Mouse (Mus musculus) heart, adult 11 months (tissue): ENCODE data around the gene Cenpp.

ENCODE experiments used
- DNase-seq: peaks from one replicate; pipeline ENCODE4 v3.0.0; 2022

Gene Cenpp

DNA sequence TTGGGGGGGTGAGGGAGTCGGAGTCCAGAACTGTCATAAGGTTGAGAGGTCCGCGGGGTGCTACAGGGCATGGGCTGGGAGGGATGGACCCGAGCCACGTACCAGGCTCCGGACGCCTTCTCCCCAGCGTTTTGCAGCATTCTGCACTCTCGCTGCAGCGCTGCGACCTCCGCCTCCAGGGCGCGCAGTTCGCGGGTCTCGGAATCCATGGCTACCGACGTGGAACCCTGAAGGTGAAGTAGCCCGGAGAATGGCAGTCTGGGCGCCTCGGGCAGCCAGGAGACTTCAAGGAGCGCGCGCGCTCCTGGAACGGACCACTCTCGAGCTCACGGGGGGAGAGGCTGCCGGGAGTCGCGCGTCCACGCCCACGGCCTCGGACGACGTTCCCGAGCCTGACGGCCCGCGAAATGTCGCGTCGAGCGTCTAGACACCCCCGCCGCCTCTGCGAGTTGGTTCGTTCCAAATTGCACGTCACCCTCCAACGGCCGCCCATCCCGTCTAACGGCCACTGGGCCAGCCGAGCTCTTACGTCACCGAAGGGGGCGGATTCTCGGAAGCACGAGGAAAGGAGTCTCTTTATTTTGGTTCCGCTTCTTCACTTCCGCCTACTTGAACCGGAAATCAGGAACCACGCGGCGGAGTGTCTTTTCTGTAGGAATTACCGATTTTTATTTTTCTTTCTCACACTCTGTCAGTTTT, at the start of gene Cenpp, which contains the start of gene Nol8:
Gene Cenpp, minus strand, starts transcription at position 305 of the 699 bp plus-strand sequence.
Gene Nol8, plus strand, starts transcription at position 598 of the 699 bp plus-strand sequence.
- DNase-seq, result peak; percentile 100

DNA sequence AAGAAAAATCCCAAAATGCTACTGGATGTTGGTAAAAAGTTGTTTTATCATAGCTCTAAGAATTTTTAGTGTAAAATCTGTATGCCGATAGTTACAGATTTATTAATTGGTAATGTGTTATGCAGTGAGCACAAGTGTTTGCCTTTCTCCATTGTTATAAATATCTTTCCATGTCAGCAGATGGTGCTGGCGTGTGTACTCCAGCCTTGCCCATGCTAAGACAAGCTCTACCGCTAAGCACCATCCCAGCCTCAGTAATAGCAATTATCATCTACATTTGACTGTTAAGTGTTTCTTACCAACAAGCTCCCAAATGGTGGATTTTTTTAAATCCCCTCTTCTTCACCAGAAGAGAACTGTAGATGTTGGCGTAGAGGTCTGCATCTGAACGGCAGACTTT, 38.5 kb upstream of the Cenpp start:
- DNase-seq, result no peak

DNA sequence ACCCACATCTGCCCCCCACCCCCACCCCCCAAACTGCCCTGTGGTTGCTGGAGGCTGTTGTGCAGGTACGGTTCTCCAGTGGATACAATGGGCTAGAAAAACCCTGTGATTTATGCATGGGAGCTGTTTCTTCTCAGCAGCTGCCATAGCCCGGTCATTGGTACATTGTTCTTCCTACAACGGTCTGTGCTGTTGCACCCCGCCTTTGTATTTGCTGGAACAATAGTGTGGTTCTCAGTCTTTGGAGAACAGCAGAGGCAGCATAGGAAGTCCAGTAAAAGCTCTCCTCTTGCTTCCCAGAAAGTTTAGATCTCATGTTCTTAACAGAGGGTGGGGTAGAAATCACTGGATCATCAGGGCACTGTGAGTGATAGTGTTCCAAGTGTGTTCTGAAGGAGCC, 31.7 kb upstream of the Cenpp start:
- DNase-seq, result peak; percentile 79

DNA sequence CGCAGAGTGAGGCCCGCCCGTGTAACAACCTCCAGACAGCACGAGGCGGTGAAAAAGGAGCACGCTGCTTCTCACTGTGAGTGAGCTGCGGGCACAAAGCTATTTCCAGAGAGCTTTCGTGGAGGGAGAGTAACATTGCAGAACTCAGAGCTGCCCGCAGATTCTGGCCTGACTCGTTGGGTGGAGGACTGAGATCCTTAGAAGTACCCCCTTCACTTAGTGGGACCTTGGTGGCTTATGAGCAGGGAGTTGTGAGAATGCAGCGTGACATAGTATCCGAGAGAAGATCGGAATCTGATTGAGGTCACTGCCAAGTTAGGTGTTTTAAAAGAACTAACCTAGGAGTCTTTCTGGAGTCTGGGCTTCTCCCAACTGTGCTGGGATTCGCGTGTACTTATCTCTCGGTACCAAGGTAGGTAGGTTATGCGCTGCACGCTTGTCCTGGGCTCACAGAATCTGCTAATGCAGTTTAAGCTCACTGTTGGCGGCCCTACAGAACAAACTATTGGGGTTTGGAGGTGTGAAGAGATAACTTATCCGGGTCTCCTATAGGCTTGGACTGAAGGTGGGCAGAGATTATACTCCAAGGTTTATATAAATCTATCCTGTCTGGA, 29.8 kb upstream of the Cenpp start:
- peak; percentile 42 for DNase-seq

DNA sequence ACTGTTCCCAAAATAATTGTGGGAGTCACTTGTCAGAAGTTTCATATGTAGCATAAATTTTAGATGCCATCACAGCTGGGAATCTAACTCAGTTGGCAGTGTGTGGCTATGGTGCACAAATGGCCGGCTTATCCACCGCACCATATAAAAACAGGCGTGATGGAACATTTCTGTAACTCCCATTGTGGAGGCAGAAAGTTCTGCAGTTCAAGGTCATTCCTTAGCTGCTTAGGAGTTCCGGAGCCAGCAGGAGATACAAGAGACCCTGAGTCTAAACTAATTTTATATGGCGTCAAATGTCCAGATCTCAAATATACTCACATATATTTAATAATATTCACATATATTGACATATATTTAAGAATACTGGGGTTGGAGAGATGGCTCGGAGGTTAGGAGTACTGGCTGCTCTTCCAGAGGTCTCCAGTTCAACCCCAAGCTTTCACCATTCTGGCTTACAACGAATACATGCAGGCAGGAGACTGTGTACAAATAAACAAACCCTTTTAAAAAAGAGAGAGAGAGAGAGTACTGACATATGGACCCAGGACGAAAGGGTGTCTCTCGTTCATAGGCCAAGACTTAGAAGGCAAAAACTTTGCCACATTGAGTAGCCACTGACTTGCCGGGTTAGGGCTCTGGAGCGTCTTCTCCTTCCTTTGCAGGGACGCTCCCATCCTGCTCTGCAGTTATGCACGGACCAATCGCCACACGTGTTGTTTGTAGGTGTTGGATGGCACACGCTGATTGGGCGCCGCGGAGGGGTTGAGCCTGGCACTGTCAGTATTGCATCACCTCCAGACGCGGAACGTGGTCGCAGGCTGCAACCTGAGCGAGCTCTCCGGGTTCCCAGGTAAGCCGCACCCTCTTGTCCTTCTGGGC, 29.0 kb upstream of the Cenpp start, which contains the start of gene Iars:
Gene Iars, plus strand, starts transcription at position 750 of the 882 bp plus-strand sequence.
- peak; percentile 100 for DNase-seq

DNA sequence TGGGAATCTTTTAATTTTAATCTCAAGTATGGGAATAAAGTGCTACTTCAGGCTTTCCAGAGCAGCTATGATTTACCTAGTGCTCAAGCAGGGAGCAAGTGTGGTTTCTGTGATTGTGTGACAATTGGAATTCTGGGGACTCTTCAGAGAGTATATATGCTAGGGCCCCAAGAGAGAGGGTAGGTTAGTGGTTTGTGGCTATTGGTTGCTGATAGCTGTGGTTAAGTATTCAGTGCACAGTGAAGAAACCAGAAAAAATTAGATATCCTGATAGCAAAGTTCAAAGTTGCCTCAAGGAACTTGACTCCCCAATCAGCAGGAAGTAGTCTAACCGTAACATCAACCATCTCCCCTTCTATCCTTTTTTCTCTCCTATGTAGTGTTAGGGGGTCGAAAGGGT, 25.2 kb upstream of the Cenpp start:
- DNase-seq, result peak; percentile 35

DNA sequence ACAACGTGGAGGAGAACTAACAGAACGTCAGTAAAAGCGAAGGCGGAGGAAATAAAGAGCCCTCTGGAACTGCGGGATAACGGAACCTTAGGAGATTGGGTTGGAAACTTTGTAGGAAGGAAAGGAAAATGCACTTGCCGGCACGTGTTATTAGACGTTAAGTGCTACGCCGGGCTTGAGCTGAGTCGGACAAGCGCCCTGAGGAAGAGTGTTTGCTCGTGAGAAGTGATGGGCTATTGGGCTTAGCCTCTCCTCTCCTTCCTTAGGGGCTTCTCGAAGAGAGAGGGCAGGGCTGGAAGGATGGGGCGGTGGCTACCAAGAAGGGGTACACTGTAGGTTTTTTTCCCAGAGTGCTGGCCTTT, 576 bp upstream of the Cenpp start:
- no peak for DNase-seq

DNA sequence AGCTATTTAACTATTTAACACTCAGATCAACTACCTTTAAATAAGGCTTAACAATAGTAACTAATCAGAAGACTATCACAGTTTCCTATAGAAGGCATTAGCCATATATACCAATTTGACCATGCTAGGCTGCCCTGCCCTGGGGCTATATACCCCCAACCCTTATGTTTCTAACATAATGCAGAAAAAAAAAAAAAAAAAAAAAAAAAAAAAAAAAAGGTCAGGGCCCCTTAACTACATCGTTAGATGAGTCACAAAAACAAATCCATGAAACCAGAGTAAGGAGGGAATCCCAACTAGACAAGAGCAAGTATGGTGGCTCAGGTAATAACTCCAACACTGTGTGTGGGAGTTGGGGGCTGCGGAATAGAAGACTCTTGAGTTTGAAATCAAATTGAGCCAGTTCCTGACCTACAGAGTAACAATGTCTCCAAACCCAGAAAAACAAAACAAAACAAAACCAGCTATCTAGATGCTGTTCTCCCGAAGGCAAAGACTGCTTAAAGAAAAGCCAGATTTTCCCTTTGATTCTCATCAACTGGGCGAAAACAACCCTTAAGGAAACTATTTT, 719 bp downstream of the Cenpp start:
- DNase-seq, result no peak

DNA sequence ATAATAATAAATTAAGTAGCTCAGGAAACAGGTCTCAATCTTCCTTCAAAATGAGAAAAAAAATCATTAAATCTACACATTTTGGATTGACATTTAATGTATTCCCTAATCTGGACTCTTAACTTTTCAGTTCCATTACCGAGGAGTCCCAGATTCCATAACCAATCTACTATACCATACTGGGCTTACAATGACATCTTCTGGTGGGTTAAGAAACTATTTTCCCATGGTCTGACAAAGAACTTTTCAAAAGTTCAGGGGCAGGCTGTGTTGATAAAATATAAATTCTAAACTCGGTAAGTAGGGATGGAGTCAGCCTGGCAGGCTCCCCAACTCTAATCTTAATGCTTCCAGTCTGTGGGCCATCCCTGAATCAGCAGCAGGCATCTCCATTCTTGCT, 1.4 kb downstream of the Cenpp start:
- DNase-seq, result no peak

DNA sequence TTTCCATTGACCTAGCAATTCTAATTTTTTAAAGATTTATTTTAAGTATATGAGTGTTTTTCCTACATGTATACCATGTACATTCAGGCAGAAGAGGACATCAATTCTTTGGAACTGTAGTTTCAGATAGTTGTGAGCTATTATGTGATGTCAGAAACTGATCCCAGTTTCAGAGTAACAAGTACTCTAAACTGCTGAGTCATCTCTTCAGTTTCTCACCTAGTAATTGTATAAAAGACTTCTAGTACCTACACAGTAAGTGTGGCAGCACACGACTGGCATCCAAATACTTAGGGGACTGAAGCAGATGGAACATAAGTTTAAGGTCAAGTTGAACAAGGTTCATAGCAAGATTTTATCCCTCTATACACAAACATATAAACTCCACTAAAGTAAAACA, 6.6 kb downstream of the Cenpp start:
- no peak for DNase-seq

DNA sequence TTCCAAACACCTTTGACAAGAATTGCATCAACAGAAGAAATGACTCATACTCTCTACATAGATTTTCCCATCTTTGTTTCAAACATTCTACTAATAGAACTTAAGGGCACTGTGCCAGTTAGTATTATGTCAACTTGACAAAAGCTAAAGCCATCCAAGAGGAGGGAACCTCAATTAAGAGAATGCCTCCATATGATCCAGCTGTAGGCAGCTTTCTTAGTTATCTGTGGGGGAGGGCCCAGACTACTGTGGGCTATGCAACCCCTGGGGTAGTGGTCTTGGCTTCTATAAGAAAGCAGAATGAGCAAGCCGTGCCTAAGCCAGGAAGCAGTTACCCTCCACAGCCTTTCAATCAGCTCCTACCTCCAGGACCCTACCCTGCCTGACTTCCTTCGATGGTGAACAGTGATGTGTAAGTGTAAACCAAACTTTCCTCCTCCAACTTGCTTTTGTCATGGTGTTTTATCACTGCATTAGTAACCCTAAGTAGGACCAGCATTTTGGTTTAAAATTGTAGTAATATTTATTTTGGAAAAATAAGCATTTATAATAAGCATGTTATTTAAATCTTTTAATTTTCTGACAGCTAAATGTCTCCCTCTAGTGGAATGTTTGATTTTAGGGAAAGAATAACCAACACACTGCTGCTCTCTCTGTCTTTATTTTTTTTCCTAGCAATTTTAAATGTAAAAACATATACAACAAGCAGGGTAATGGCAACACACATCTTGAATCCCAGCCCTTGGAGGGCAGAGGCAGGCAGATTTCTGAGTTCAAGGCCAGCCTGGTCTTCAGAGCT, 7.7 kb downstream of the Cenpp start:
- DNase-seq, result peak; percentile 92

DNA sequence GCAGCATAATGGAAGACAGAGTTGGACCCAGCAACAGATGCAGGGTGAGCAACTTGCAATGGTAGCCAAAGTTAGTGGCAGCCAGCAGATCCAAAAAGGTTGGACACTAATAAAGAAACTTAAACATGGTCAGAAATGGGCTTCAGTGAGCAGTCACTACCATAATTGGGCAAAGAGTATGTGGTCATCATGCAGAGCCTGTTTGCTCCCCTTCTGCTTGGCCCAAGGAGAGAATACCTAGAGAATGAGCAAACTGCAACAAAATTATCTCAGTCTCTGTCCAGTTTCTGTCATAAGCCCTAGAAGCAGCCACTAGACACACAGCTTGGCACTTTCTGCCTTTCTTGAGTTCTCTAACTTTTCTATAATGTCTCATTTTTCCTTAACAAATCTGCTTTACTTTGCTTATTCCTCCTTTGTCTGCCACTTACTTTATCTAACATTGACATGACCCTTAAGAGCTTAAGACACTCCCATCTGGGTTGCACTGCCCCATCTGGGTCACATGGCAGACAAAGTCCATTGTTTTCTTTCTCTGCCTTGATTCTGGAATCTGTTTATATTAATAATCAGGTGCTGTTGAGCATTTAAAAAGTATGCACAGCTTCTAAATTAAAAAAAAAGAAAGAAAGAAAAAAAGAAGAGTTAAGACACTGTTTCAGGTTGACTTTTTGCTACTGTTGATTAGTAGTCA, 8.8 kb downstream of the Cenpp start:
- no peak for DNase-seq

DNA sequence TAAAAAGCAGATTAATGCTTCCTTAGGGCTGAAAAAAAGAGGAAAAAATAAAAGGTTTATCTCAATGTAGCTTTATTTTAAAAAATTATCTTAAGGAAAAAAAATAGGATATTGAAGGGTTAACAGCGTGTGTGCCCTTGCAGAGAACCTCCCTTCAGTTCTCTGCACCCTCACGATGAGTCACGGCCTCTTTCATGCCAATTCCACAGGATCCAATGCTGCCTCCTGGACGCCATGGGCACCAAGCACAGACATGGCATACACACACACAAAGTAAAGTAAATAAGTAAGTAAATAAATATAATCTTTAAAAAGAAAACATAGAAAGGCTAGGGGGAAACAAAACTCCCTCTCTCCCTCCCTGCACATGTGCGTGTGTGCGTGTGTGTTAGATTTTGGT, 9.9 kb downstream of the Cenpp start:
- DNase-seq, result no peak

DNA sequence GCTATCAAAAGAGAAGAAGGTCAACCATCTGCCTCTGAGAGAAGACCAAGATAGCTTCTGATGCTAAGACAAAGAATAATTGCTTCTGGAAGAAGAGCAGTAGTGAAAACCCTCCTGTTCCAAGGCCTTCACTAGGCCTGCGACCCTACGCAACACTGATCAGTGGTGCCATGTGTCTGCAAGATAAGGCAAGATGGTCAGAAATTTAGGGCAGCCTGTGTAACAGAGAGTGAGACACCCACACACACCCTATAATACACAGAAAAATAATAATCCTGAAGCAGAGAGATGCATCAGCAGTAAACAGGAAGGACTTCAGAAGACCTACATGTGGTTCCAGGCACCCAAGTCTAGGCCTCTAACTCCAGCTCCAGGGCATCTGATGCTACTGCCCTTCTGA, 12.6 kb downstream of the Cenpp start:
- no peak for DNase-seq

DNA sequence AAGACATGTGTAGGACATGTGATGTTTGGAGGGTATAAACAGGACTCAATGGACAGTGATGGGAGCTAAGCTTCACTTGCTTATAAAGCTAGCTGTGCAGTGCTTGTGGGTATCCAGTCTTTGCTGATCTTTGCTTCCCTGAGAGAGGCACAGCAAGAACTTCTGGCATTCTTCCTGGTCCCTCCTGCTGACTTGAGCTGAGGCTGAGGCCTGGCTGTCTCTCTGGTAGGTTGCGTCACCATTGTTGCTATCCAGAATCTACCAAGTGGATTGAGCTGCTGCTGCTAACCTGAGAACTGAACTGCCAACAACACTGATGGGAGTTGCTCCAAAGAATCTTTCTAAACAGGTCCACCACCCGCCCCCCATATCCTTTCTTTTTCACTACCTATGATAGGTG, 23.5 kb downstream of the Cenpp start:
- peak; percentile 95 for DNase-seq

DNA sequence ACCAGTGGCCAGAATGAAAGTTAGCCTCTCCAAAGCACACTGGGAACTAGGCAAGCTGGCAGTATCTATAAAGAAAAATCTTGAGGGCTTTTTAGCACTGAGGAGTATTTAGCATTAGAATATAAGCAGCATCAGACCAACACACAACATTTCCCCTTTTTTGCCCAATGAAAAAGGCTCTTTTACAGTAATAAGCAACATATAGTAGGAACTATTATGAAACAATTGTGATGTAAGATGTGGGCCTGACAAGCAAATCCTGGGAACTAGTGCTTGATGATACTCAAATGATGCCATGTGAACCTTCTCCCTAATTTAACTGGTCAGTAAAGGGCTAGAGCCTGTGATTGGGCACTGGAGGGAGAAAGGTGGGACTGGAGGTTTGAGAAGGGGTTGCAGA, 24.4 kb downstream of the Cenpp start:
- no peak for DNase-seq

DNA sequence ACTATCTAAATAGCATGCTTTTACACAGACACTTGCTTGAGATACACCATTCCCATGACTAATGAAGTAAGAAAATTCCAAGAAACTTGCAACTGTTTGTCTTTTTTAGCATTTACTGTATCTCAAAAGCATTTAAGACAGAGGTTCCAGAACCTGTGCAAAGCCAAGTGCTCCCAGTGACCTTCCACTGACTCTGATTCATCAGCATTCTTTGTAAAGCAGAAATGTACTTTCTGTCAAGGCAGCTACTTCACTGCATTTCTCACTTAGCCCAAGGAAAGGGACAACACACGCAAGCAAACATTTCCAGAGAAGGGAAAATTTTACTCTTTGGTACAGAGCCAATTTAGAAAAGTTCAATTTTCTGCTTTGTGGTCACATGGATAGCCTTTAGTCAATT, 29.4 kb downstream of the Cenpp start:
- DNase-seq, result no peak

DNA sequence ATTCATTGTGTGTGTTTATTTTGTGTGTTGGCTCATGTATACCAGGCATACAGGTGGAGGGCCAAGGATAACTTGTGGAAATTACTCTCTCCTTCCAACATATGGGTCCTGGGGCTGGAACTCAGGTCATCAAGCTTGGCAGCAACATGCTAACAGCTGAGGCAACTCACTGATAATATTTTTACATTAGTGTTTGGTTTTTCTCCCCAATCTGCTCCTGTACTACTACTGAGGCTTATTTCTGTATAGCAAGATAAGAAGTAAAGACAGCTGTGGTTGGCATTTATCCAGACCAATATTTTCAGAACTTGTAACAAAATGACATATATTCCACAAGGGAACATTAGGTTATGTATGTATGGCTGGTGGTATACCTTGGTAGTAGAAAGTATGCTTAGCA, 34.2 kb downstream of the Cenpp start:
- no peak for DNase-seq

DNA sequence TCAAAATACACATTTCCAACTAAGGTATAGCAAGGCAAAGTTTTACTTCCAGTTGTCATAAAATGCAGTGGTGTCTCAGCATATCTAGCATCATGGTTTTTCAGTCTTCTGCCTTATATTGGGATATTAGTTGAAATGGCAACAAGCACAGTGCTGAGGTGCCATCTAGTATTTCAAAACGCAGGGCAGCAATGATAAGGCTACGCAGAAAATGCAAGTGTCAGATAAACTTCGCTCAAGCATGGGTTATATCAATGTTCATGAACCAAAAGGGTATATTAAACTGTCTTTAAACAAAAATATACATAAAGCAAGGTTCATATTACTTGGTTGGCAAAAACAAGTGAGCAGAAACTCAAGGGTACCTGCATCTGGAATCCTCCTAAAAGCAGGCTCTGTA, 35.6 kb downstream of the Cenpp start:
- no peak for DNase-seq

DNA sequence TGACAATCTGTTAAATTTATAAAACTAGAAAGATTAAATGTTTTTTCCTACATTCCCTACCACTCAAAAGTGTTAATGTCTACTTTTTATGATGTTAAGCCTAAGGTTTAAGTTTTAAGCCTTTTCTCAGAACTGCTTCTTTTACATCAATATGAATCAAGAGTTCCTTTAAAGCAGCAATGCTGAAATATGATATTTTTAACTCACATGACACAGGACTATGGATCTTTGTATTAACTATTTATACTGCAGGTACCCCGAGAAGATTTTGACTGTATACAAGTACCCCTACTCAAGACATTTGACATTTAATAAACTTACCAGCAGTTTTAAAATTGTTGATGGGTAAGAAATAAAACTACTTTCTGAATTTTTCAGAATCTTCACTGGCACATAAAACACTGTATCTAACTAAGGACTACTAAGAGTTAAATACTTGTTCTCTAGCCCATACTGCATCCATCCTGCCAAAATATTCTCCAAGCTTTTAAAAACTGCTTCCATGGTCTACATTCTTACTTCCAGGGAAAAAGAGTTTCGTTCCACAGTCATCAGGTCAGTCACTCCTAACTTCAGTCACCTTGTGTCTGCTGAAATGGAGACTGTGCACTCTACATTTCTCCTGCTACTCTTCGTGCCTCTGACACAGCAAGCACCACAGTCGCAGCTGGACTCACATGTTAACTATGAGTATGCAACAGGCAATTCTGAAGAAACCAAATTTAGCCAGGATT, 43.8 kb downstream of the Cenpp start:
- no peak for DNase-seq

DNA sequence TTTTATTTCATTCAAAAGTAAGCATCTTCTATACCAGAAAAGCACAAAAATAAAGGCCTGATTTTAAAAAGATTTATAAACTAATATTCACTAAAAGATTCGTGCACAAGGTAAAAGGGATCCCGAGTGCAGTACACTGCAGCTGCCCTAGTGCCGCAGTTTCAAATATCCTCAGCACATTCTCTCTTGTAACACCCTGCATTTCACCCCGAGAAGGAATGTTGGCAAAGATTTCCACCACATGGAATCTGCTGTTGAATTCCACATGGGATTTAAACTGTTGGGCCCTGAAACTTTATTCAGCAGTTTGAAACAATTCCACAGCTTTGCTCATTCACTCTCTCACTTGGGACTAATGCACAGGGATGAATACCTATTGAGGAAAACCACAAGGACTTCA, 44.9 kb downstream of the Cenpp start, which contains the start of gene Ogn:
Gene Ogn, plus strand, starts transcription at position 333 of the 400 bp plus-strand sequence.
- peak; percentile 97 for DNase-seq
